Mouse (Mus musculus): ENCODE measurements around the gene Cbr2. TPM values are rescaled to one million over a fixed set of nuclear protein-coding genes. Genes with fewer than 3 reads are reported as not detected.

Cbr2 gene
- polyA plus RNA-seq, 1 experiment = 5.8 TPM

GRCm38 (mm10) chr11:120719841-120720376, 12.0 kb downstream of the Cbr2 start:
- peaks cover 11% of the 10 kb centered on the region for H3K4me1 ChIP-seq (ENCODE audit: control insufficient read depth, insufficient read depth, insufficient read length)
- TF ChIP-seq CTCF (IDR thresholded peaks at IDR 0.05; ENCODE audit: extremely low read depth, insufficient read depth, insufficient read length, insufficient replicate concordance) (no peak), POLR2A (IDR thresholded peaks at IDR 0.05; ENCODE audit: low read depth, low read length) (no peak)
- H3K27ac ChIP-seq (ENCODE audit: insufficient read depth, low read length) = no peak overlapping the region
- H3K36me3 ChIP-seq (ENCODE audit: control insufficient read depth, insufficient read depth, low read length) = peaks cover 3% of the 10 kb centered on the region; the same call in 1 of the 2 replicates
- peaks cover 13% of the 10 kb centered on the region for H3K27me3 ChIP-seq (ENCODE audit: control insufficient read depth, insufficient read depth, low read length)
- no peak for DNase-seq (ENCODE audit: low read depth in 1 of 2, low spot score in 2 of 2)
- WGBS = 90% methylated on average over 13 of the region's 13 CpGs
- H3K4me3 ChIP-seq (ENCODE audit: extremely low read depth, insufficient read depth, insufficient read length) = no peak overlapping the region

GRCm38 (mm10) chr11:120719242-120719641, 12.7 kb downstream of the Cbr2 start:
- WGBS = 97% methylated on average over 9 of the region's 9 CpGs
- no peak overlapping the region for H3K4me3 ChIP-seq (ENCODE audit: extremely low read depth, insufficient read depth, insufficient read length)
- H3K36me3 ChIP-seq (ENCODE audit: control insufficient read depth, insufficient read depth, low read length) = peaks cover 3% of the 10 kb centered on the region; the same call in 1 of the 2 replicates
- no peak overlapping the region for H3K27ac ChIP-seq (ENCODE audit: insufficient read depth, low read length)
- peaks cover 13% of the 10 kb centered on the region for H3K4me1 ChIP-seq (ENCODE audit: control insufficient read depth, insufficient read depth, insufficient read length)
- no peak for DNase-seq (ENCODE audit: low read depth in 1 of 2, low spot score in 2 of 2)
- H3K27me3 ChIP-seq (ENCODE audit: control insufficient read depth, insufficient read depth, low read length) = peaks cover 13% of the 10 kb centered on the region
- TF ChIP-seq CTCF (IDR thresholded peaks at IDR 0.05; ENCODE audit: extremely low read depth, insufficient read depth, insufficient read length, insufficient replicate concordance) (no peak), POLR2A (IDR thresholded peaks at IDR 0.05; ENCODE audit: low read depth, low read length) (no peak)

DNA sequence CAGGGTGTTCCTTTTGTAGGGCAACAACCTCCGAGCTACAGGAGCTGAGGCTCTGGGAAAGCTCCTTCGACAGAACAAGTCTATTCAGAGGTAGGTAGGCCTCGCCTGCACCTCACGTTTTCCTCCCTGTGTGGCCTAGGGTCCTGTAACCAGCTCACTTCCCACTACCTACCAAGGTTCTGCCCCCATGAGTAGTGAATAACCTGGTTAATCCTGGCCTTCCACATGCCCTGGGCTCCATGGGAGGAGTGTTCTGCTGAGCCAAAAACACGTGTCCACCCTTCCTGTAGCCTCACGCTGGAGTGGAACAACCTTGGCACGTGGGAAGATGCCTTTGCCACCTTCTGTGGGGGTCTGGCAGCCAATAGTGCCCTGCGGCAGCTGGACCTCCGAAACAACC, 16.8 kb downstream of the Cbr2 start:
- Histone ChIP-seq H3K27me3 (ENCODE audit: control insufficient read depth, insufficient read depth, low read length) (no peaks in the 10 kb centered on the region), H3K27ac (ENCODE audit: insufficient read depth, low read length) (no peak overlapping the region), H3K4me3 (ENCODE audit: extremely low read depth, insufficient read depth, insufficient read length) (no peak overlapping the region), H3K4me1 (ENCODE audit: control insufficient read depth, insufficient read depth, insufficient read length) (peaks cover 4% of the 10 kb centered on the region; the same call in 1 of the 2 replicates), H3K36me3 (ENCODE audit: control insufficient read depth, insufficient read depth, low read length) (peaks cover 3% of the 10 kb centered on the region; the same call in 1 of the 2 replicates)
- TF ChIP-seq POLR2A (IDR thresholded peaks at IDR 0.05; ENCODE audit: low read depth, low read length) (no peak), CTCF (IDR thresholded peaks at IDR 0.05; ENCODE audit: extremely low read depth, insufficient read depth, insufficient read length, insufficient replicate concordance) (no peak)
- WGBS = 93% methylated on average over 9 of the region's 9 CpGs
- no peak for DNase-seq (ENCODE audit: low read depth in 1 of 2, low spot score in 2 of 2)

DNA sequence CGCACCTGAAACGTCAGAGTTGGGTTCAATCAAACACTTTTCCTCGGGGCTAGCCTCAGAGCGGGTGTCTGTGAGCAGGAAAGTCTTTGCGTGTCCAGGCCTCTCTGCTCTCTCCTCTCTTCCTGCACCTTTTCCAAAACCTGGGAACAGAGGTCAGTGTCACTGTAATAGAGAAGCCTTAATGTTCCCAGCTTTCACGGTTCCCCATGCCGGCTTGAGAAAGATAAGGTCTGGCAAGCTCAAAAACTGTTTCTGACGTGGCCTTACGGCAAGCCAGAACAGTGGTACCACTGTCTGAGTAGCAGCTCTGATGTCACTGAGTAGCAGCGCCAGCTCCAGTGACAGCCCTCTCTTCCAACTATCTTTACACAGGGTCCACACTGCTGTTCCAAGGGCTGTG, 17.4 kb downstream of the Cbr2 start:
- Histone ChIP-seq H3K27me3 (ENCODE audit: control insufficient read depth, insufficient read depth, low read length) (no peaks in the 10 kb centered on the region), H3K36me3 (ENCODE audit: control insufficient read depth, insufficient read depth, low read length) (peaks cover 3% of the 10 kb centered on the region; the same call in 1 of the 2 replicates), H3K27ac (ENCODE audit: insufficient read depth, low read length) (no peak overlapping the region), H3K4me1 (ENCODE audit: control insufficient read depth, insufficient read depth, insufficient read length) (peaks cover 4% of the 10 kb centered on the region; the same call in 1 of the 2 replicates), H3K4me3 (ENCODE audit: extremely low read depth, insufficient read depth, insufficient read length) (peak overlapping the region; percentile 77; the same call in 1 of the 2 replicates)
- WGBS = 52% methylated on average over 10 of the region's 10 CpGs
- DNase-seq (ENCODE audit: low read depth in 1 of 2, low spot score in 2 of 2) = no peak
- TF ChIP-seq CTCF (IDR thresholded peaks at IDR 0.05; ENCODE audit: extremely low read depth, insufficient read depth, insufficient read length, insufficient replicate concordance) (no peak), POLR2A (IDR thresholded peaks at IDR 0.05; ENCODE audit: low read depth, low read length) (no peak)

GRCm38 (mm10) chr11:120713580-120714518, 18.1 kb downstream of the Cbr2 start, which contains the start of the genes Cenpx and Lrrc45:
TSS of gene Cenpx (minus strand) at chr11:120713738.
TSS of gene Lrrc45 (plus strand) at chr11:120713925.
- peaks cover 4% of the 10 kb centered on the region; the same call in 1 of the 2 replicates for H3K4me1 ChIP-seq (ENCODE audit: control insufficient read depth, insufficient read depth, insufficient read length)
- TF ChIP-seq POLR2A (IDR thresholded peaks at IDR 0.05; ENCODE audit: low read depth, low read length) = peak; percentile 30
- TF ChIP-seq CTCF (IDR thresholded peaks at IDR 0.05; ENCODE audit: extremely low read depth, insufficient read depth, insufficient read length, insufficient replicate concordance) = no peak
- peaks cover 5% of the 10 kb centered on the region; the same call in 1 of the 2 replicates for H3K36me3 ChIP-seq (ENCODE audit: control insufficient read depth, insufficient read depth, low read length)
- H3K27me3 ChIP-seq (ENCODE audit: control insufficient read depth, insufficient read depth, low read length) = no peaks in the 10 kb centered on the region
- DNase-seq (ENCODE audit: low read depth in 1 of 2, low spot score in 2 of 2) = peak; percentile 91 to 96
- H3K4me3 ChIP-seq (ENCODE audit: extremely low read depth, insufficient read depth, insufficient read length) = peak within 1 kb of the TSS; percentile 81
- 1% methylated on average over 53 of the region's 53 CpGs for WGBS
- H3K27ac ChIP-seq (ENCODE audit: insufficient read depth, low read length) = peak within 1 kb of the TSS; percentile 30

DNA sequence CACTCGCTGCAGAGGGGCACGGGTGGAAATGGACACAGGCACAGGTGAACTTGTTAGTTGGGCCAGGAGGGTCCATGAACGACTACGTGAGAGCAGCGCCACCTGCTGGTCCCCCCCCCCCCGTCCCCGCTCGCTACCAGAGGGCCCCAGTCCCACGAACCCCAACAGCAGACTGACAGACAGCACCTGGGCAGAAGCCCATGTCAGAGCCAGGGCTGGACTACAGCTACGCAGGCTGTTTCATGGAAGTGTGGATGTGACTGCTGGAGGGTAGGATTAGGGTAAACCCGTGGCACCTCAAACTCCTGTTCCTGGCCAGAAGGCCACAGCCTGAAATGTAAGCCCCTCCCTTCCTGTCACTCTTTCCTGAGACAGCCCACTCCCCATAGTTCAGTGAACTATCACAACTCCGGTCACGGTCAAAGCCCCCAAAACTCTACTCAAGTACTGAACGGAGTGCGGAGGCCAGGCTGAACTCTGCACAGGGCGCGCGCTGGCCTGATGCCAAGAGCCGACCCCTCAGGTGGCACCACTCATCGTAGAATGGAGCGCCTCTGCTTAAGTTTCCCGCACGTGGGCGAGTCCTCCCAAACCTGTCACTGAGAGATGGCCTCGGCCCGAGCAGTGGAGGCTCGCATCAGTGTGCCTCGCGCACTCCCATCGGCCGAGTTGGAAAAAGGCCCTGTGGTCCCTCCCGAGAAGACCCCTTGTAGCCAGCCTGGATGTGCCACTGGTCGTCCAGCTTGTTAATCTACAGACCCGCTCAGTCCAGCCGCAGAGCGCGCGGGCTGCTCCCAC, 18.9 kb downstream of the Cbr2 start:
- peak in 1 of 2 experiments; percentile 47 for DNase-seq (ENCODE audit: low read depth in 1 of 2, low spot score in 2 of 2)
- Histone ChIP-seq H3K27me3 (ENCODE audit: control insufficient read depth, insufficient read depth, low read length) (no peaks in the 10 kb centered on the region), H3K27ac (ENCODE audit: insufficient read depth, low read length) (peak overlapping the region; percentile 30), H3K4me3 (ENCODE audit: extremely low read depth, insufficient read depth, insufficient read length) (peak overlapping the region; percentile 81), H3K36me3 (ENCODE audit: control insufficient read depth, insufficient read depth, low read length) (0 out of 2 replicates have a peak, but pooled peaks cover 4% of the 10 kb centered on the region), H3K4me1 (ENCODE audit: control insufficient read depth, insufficient read depth, insufficient read length) (peaks cover 4% of the 10 kb centered on the region; the same call in 1 of the 2 replicates)
- 1% methylated on average over 38 of the region's 38 CpGs for WGBS
- TF ChIP-seq CTCF (IDR thresholded peaks at IDR 0.05; ENCODE audit: extremely low read depth, insufficient read depth, insufficient read length, insufficient replicate concordance) (peak; percentile 82), POLR2A (IDR thresholded peaks at IDR 0.05; ENCODE audit: low read depth, low read length) (no peak)
